Mouse (Mus musculus): ENCODE data around the gene Gna12. TPM values are rescaled to one million over a fixed set of nuclear protein-coding genes. Genes with fewer than 3 reads are reported as not detected.

Gna12 gene
- polyA plus RNA-seq, 1 experiment from 2014 or later: 23.8 TPM

GRCm38 (mm10) chr5:140829081-140829910 is 935 bp downstream of the Gna12 start:
- no peak for ATAC-seq (ENCODE audit: low FRiP score)
- Histone ChIP-seq H3K4me1 (replicated peaks; ENCODE audit: control insufficient read depth, insufficient read depth, low read length) (peaks cover 36% of the 10 kb centered on the region), H3K9ac (peak overlapping the region; percentile 91), H3K27ac (peak overlapping the region; percentile 82), H3K4me2 (replicated peaks) (peak overlapping the region; percentile 95), H3K9me3 (ENCODE audit: control insufficient read depth, low read length) (no peaks in the 10 kb centered on the region), H3K36me3 (replicated peaks; ENCODE audit: control insufficient read depth, insufficient read depth) (no peaks in the 10 kb centered on the region; the same call in 1 of the 2 replicates), H3K4me3 (replicated peaks; ENCODE audit: low read length) (peak overlapping the region; percentile 91), H3K27me3 (ENCODE audit: control insufficient read depth, insufficient read depth, low read length) (no peaks in the 10 kb centered on the region)
- no peak for DNase-seq (ENCODE audit: low spot score)
- 37% methylated on average over 18 of the region's 18 CpGs for WGBS

- ATAC-seq (ENCODE audit: low FRiP score) (no peak), DNase-seq (ENCODE audit: low spot score) (no peak)
- Histone ChIP-seq H3K4me1 (replicated peaks; ENCODE audit: control insufficient read depth, insufficient read depth, low read length) (peaks cover 36% of the 10 kb centered on the region), H3K27ac (no peak overlapping the region), H3K36me3 (replicated peaks; ENCODE audit: control insufficient read depth, insufficient read depth) (no peaks in the 10 kb centered on the region; the same call in 1 of the 2 replicates), H3K27me3 (ENCODE audit: control insufficient read depth, insufficient read depth, low read length) (no peaks in the 10 kb centered on the region), H3K9ac (no peak overlapping the region), H3K4me2 (replicated peaks) (peak overlapping the region; percentile 95), H3K4me3 (replicated peaks; ENCODE audit: low read length) (0 out of 2 replicates have a peak overlapping the region, but pooled peaks have one; percentile 91), H3K9me3 (ENCODE audit: control insufficient read depth, low read length) (no peaks in the 10 kb centered on the region)
- 66% methylated on average over 2 of the region's 2 CpGs for WGBS
Measured at GRCm38 (mm10) chr5:140828363-140828762, 1.9 kb downstream of the Gna12 start.

- no peak for ATAC-seq (ENCODE audit: low FRiP score)
- Histone ChIP-seq H3K27ac (no peak overlapping the region), H3K9ac (peak overlapping the region; percentile 36; the same call in 1 of the 2 replicates), H3K4me3 (replicated peaks; ENCODE audit: low read length) (peak overlapping the region; percentile 9; the same call in 1 of the 2 replicates), H3K4me2 (replicated peaks) (peak overlapping the region; percentile 95), H3K4me1 (replicated peaks; ENCODE audit: control insufficient read depth, insufficient read depth, low read length) (peaks cover 36% of the 10 kb centered on the region), H3K9me3 (ENCODE audit: control insufficient read depth, low read length) (no peaks in the 10 kb centered on the region), H3K36me3 (replicated peaks; ENCODE audit: control insufficient read depth, insufficient read depth) (no peaks in the 10 kb centered on the region; the same call in 1 of the 2 replicates), H3K27me3 (ENCODE audit: control insufficient read depth, insufficient read depth, low read length) (no peaks in the 10 kb centered on the region)
- no peak for DNase-seq (ENCODE audit: low spot score)
- WGBS: 76% methylated on average over 8 of the region's 8 CpGs
Measured at GRCm38 (mm10) chr5:140827896-140828295, 2.3 kb downstream of the Gna12 start.

- no peak for ATAC-seq (ENCODE audit: low FRiP score)
- Histone ChIP-seq H3K4me1 (replicated peaks; ENCODE audit: control insufficient read depth, insufficient read depth, low read length) (peaks cover 36% of the 10 kb centered on the region), H3K27ac (no peak overlapping the region), H3K4me2 (replicated peaks) (peak overlapping the region; percentile 95), H3K4me3 (replicated peaks; ENCODE audit: low read length) (peak overlapping the region; percentile 9; the same call in 1 of the 2 replicates), H3K9ac (peak overlapping the region; percentile 36; the same call in 1 of the 2 replicates), H3K36me3 (replicated peaks; ENCODE audit: control insufficient read depth, insufficient read depth) (no peaks in the 10 kb centered on the region; the same call in 1 of the 2 replicates), H3K9me3 (ENCODE audit: control insufficient read depth, low read length) (no peaks in the 10 kb centered on the region), H3K27me3 (ENCODE audit: control insufficient read depth, insufficient read depth, low read length) (no peaks in the 10 kb centered on the region)
- DNase-seq (ENCODE audit: low spot score): no peak
- 64% methylated on average over 2 of the region's 2 CpGs for WGBS
Measured at GRCm38 (mm10) chr5:140827413-140827812, 2.8 kb downstream of the Gna12 start.

- WGBS: 23% methylated on average over 1 of the region's 1 CpGs
- Histone ChIP-seq H3K27ac (no peak overlapping the region), H3K9ac (peak overlapping the region; percentile 36; the same call in 1 of the 2 replicates), H3K36me3 (replicated peaks; ENCODE audit: control insufficient read depth, insufficient read depth) (no peaks in the 10 kb centered on the region; the same call in 1 of the 2 replicates), H3K9me3 (ENCODE audit: control insufficient read depth, low read length) (no peaks in the 10 kb centered on the region), H3K4me1 (replicated peaks; ENCODE audit: control insufficient read depth, insufficient read depth, low read length) (peaks cover 36% of the 10 kb centered on the region), H3K4me2 (replicated peaks) (peak overlapping the region; percentile 95), H3K27me3 (ENCODE audit: control insufficient read depth, insufficient read depth, low read length) (no peaks in the 10 kb centered on the region), H3K4me3 (replicated peaks; ENCODE audit: low read length) (no peak overlapping the region)
- no peak for DNase-seq (ENCODE audit: low spot score)
- no peak for ATAC-seq (ENCODE audit: low FRiP score)
Measured at GRCm38 (mm10) chr5:140826796-140827195, 3.4 kb downstream of the Gna12 start.

- Histone ChIP-seq H3K27me3 (ENCODE audit: control insufficient read depth, insufficient read depth, low read length) (no peaks in the 10 kb centered on the region), H3K9ac (no peak overlapping the region), H3K27ac (no peak overlapping the region), H3K4me3 (replicated peaks; ENCODE audit: low read length) (no peak overlapping the region), H3K4me1 (replicated peaks; ENCODE audit: control insufficient read depth, insufficient read depth, low read length) (peaks cover 36% of the 10 kb centered on the region), H3K4me2 (replicated peaks) (no peak overlapping the region), H3K36me3 (replicated peaks; ENCODE audit: control insufficient read depth, insufficient read depth) (no peaks in the 10 kb centered on the region; the same call in 1 of the 2 replicates), H3K9me3 (ENCODE audit: control insufficient read depth, low read length) (no peaks in the 10 kb centered on the region)
- WGBS: 97% methylated on average over 1 of the region's 1 CpGs
- ATAC-seq (ENCODE audit: low FRiP score): no peak
- DNase-seq (ENCODE audit: low spot score): no peak
Measured at GRCm38 (mm10) chr5:140826118-140826517, 4.1 kb downstream of the Gna12 start.

- no peaks in the 10 kb centered on the region; the same call in 1 of the 2 replicates for H3K36me3 ChIP-seq (replicated peaks; ENCODE audit: control insufficient read depth, insufficient read depth)
- DNase-seq (ENCODE audit: low spot score) (no peak), ATAC-seq (ENCODE audit: low FRiP score) (no peak)
- no peak overlapping the region for H3K27ac ChIP-seq
- no peak overlapping the region for H3K4me2 ChIP-seq (replicated peaks)
- H3K4me1 ChIP-seq (replicated peaks; ENCODE audit: control insufficient read depth, insufficient read depth, low read length): peaks cover 40% of the 10 kb centered on the region
- H3K9ac ChIP-seq: no peak overlapping the region
- no peaks in the 10 kb centered on the region for H3K27me3 ChIP-seq (ENCODE audit: control insufficient read depth, insufficient read depth, low read length)
- no peaks in the 10 kb centered on the region for H3K9me3 ChIP-seq (ENCODE audit: control insufficient read depth, low read length)
- H3K4me3 ChIP-seq (replicated peaks; ENCODE audit: low read length): no peak overlapping the region
- 88% methylated on average over 7 of the region's 7 CpGs for WGBS
Measured at GRCm38 (mm10) chr5:140824126-140824525, 6.1 kb downstream of the Gna12 start.

- H3K9ac ChIP-seq: no peak overlapping the region
- WGBS: 95% methylated on average over 2 of the region's 2 CpGs
- ATAC-seq (ENCODE audit: low FRiP score) (no peak), DNase-seq (ENCODE audit: low spot score) (no peak)
- H3K4me2 ChIP-seq (replicated peaks): no peak overlapping the region
- peaks cover 35% of the 10 kb centered on the region for H3K4me1 ChIP-seq (replicated peaks; ENCODE audit: control insufficient read depth, insufficient read depth, low read length)
- no peaks in the 10 kb centered on the region for H3K9me3 ChIP-seq (ENCODE audit: control insufficient read depth, low read length)
- H3K36me3 ChIP-seq (replicated peaks; ENCODE audit: control insufficient read depth, insufficient read depth): no peaks in the 10 kb centered on the region; the same call in 1 of the 2 replicates
- no peak overlapping the region for H3K4me3 ChIP-seq (replicated peaks; ENCODE audit: low read length)
- no peak overlapping the region for H3K27ac ChIP-seq
- no peaks in the 10 kb centered on the region for H3K27me3 ChIP-seq (ENCODE audit: control insufficient read depth, insufficient read depth, low read length)
Measured at GRCm38 (mm10) chr5:140823386-140823785, 6.8 kb downstream of the Gna12 start.

GRCm38 (mm10) chr5:140821951-140822350 is 8.3 kb downstream of the Gna12 start:
- Histone ChIP-seq H3K4me1 (replicated peaks; ENCODE audit: control insufficient read depth, insufficient read depth, low read length) (peaks cover 20% of the 10 kb centered on the region), H3K27me3 (ENCODE audit: control insufficient read depth, insufficient read depth, low read length) (no peaks in the 10 kb centered on the region), H3K4me3 (replicated peaks; ENCODE audit: low read length) (no peak overlapping the region), H3K9me3 (ENCODE audit: control insufficient read depth, low read length) (no peaks in the 10 kb centered on the region), H3K4me2 (replicated peaks) (no peak overlapping the region), H3K36me3 (replicated peaks; ENCODE audit: control insufficient read depth, insufficient read depth) (no peaks in the 10 kb centered on the region; the same call in 1 of the 2 replicates), H3K9ac (no peak overlapping the region), H3K27ac (no peak overlapping the region)
- DNase-seq (ENCODE audit: low spot score) (no peak), ATAC-seq (ENCODE audit: low FRiP score) (no peak)
- WGBS: 90% methylated on average over 4 of the region's 4 CpGs
